7 mouse cellular contexts compared by ENCODE assay signal in the genomic region with DNA sequence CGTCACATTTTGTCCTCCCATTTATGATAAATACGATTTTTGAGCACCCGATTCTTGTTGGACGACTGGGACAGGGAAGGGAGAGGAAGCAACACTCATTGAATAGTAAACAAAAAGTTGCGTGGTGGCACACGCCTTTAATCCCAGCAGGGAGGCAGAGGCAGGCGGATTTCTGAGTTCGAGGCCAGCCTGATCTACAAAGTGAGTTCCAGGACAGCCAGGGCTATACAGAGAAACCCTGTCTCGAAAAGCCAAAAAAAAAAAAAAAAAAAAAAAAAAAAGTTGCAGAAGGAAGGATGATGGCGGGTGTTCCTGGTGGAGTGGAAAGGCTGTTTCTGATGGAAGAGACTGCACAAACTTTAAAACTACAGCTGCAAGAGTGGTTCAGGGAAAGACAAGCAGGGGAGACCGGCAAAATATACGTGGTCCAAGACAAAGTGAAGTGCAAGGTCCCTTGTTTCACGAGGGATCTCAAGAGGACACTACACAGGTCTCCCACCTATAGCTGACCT. TPM values are rescaled to one million over a fixed set of nuclear protein-coding genes. Genes with fewer than 3 reads are reported as not detected.
DNase-seq lines count a peak whose midpoint lies in the region; ATAC-seq and TF ChIP-seq lines count a peak whose summit lies in the region.

No protein-coding gene starts in this region.

- no peak for TF ChIP-seq POLR2A in spleen, adult 2 months (IDR thresholded peaks at IDR 0.05; ENCODE audit: low read depth, low read length)

- peak overlapping the region; percentile 50 for H3K4me3 ChIP-seq in spleen, adult 2 months (ENCODE audit: extremely low read depth, insufficient read depth, insufficient read length)
- H3K4me3 ChIP-seq in forebrain, embryonic 14.5 days (ENCODE audit: low read depth, low read length), result peak overlapping the region; percentile 4; the same call in 1 of the 2 replicates
- peak overlapping the region; percentile 41 for H3K4me3 ChIP-seq in liver, embryonic 13.5 days (replicated peaks)

- no peak for DNase-seq in spleen, adult 2 months (ENCODE audit: low read depth in 1 of 2, low spot score in 2 of 2)
- DNase-seq in spleen, adult 12 weeks (ENCODE audit: low spot score), result no peak
- no peak for DNase-seq in forebrain, embryonic 14.5 days (ENCODE audit: low spot score)
- DNase-seq in liver, embryonic 13.5 days, result no peak
- no peak for DNase-seq in embryo, embryonic 10 days (ENCODE audit: low spot score)
- DNase-seq in B cell, adult 2 months, result no peak
- no peak for DNase-seq in gastrocnemius, postnatal 14 days

- H3K4me1 ChIP-seq in spleen, adult 2 months (ENCODE audit: control insufficient read depth, insufficient read depth, insufficient read length), result no peaks in the 10 kb centered on the region; the same call in 1 of the 2 replicates
- H3K4me1 ChIP-seq in forebrain, embryonic 14.5 days (ENCODE audit: control insufficient read depth, insufficient read depth, low read length), result peaks cover 7% of the 10 kb centered on the region
- peaks cover 64% of the 10 kb centered on the region for H3K4me1 ChIP-seq in liver, embryonic 13.5 days (replicated peaks)

- peak overlapping the region; percentile 60 for H3K27ac ChIP-seq in spleen, adult 2 months (ENCODE audit: insufficient read depth, low read length)
- no peak overlapping the region for H3K27ac ChIP-seq in forebrain, embryonic 14.5 days (ENCODE audit: low read depth, low read length)
- peak overlapping the region; percentile 99 for H3K27ac ChIP-seq in liver, embryonic 13.5 days

- H3K9ac ChIP-seq in forebrain, embryonic 14.5 days (ENCODE audit: low read length), result no peak overlapping the region
- H3K9ac ChIP-seq in liver, embryonic 13.5 days, result peak overlapping the region; percentile 77

- H3K27me3 ChIP-seq in spleen, adult 2 months (ENCODE audit: control insufficient read depth, insufficient read depth, low read length), result no peaks in the 10 kb centered on the region
- H3K27me3 ChIP-seq in forebrain, embryonic 14.5 days (replicated peaks; ENCODE audit: control insufficient read depth, insufficient read depth, low read length), result no peaks in the 10 kb centered on the region
- no peaks in the 10 kb centered on the region for H3K27me3 ChIP-seq in liver, embryonic 13.5 days

- H3K36me3 ChIP-seq in spleen, adult 2 months (ENCODE audit: control insufficient read depth, insufficient read depth, low read length), result no peaks in the 10 kb centered on the region
- H3K36me3 ChIP-seq in forebrain, embryonic 14.5 days (ENCODE audit: control insufficient read depth, insufficient read depth, low read length), result peaks cover 13% of the 10 kb centered on the region
- peaks cover 3% of the 10 kb centered on the region for H3K36me3 ChIP-seq in liver, embryonic 13.5 days

- peak overlapping the region; percentile 31 for H3K4me2 ChIP-seq in forebrain, embryonic 14.5 days (ENCODE audit: low read length)
- H3K4me2 ChIP-seq in liver, embryonic 13.5 days, result peak overlapping the region; percentile 68

- TF ChIP-seq CTCF in spleen, adult 2 months (IDR thresholded peaks at IDR 0.05; ENCODE audit: extremely low read depth, insufficient read depth, insufficient read length, insufficient replicate concordance), result no peak

- intact Hi-C loops in gastrocnemius, postnatal 14 days (cut with DNase I; ENCODE audit: low total_unique reads), result loop anchor here (5.0 kb wide), 1 partner anchor 45 kb away; no protein-coding TSS in a partner anchor

- H3K9me3 ChIP-seq in forebrain, embryonic 14.5 days (replicated peaks; ENCODE audit: control insufficient read depth, low read length), result no peaks in the 10 kb centered on the region
- H3K9me3 ChIP-seq in liver, embryonic 13.5 days (replicated peaks), result no peaks in the 10 kb centered on the region

- ATAC-seq in forebrain, embryonic 14.5 days, result peak; percentile 14
- no peak for ATAC-seq in liver, embryonic 13.5 days (ENCODE audit: low read depth)

- 17% methylated on average over 13 of the region's 13 CpGs for WGBS in spleen, adult 2 months
- 30% methylated on average over 12 of the region's 13 CpGs for WGBS in forebrain, embryonic 14.5 days
- WGBS in liver, embryonic 13.5 days (ENCODE audit: insufficient replicate concordance), result 14% methylated on average over 13 of the region's 13 CpGs

RNA-seq across cellular contexts. Expression of gene Cdk5rap3, which starts 0.6 kb away (rescaled TPM):
- 31.7 and 36.0 TPM in 2 replicates for polyA plus RNA-seq in spleen, adult 2 months (2012; rRNA removed)
- 91.2 and 98.4 TPM in 2 replicates for polyA plus RNA-seq in forebrain, embryonic 14.5 days (2014; fragmentation: Nextera tagmentation; extraction: Ambion mirVana)
- polyA plus RNA-seq in liver, embryonic 13.5 days (2015; fragmentation: Nextera tagmentation; extraction: Ambion mirVana), result 39.6 and 44.4 TPM in 2 replicates
- total RNA-seq in gastrocnemius, postnatal 14 days (2021), result 10 to 100 TPM; 26.5 to 30.0 TPM

RNA-seq across cellular contexts. Expression of gene Prr15l, which starts 11.0 kb away (rescaled TPM):
- polyA plus RNA-seq in spleen, adult 2 months (2012; rRNA removed), result 1.8 and 2.2 TPM in 2 replicates
- 0.09 TPM in 1 of 2 replicates, not detected in the other for polyA plus RNA-seq in forebrain, embryonic 14.5 days (2014; fragmentation: Nextera tagmentation; extraction: Ambion mirVana)
- 4.4 and 5.2 TPM in 2 replicates for polyA plus RNA-seq in liver, embryonic 13.5 days (2015; fragmentation: Nextera tagmentation; extraction: Ambion mirVana)
- not detected for total RNA-seq in gastrocnemius, postnatal 14 days (2021)

RNA-seq across cellular contexts. Expression of gene Pnpo, which starts 26.8 kb away (rescaled TPM):
- 33.2 and 57.0 TPM in 2 replicates for polyA plus RNA-seq in spleen, adult 2 months (2012; rRNA removed)
- polyA plus RNA-seq in forebrain, embryonic 14.5 days (2014; fragmentation: Nextera tagmentation; extraction: Ambion mirVana), result 19.0 and 21.9 TPM in 2 replicates
- polyA plus RNA-seq in liver, embryonic 13.5 days (2015; fragmentation: Nextera tagmentation; extraction: Ambion mirVana), result 652 and 660 TPM in 2 replicates
- 1 to 10 TPM; 8.5 to 9.5 TPM for total RNA-seq in gastrocnemius, postnatal 14 days (2021)

Comparison
In these comparisons a context has a peak if more than half of its experiments do, and no peak if none do; other contexts are left out.
1. RNA of gene Pnpo, which starts 26.8 kb away (polyA plus RNA-seq): 652 to 660 TPM in liver, embryonic 13.5 days; 33.2 to 57.0 TPM in spleen, adult 2 months and 19.0 to 21.9 TPM in forebrain, embryonic 14.5 days; every median in the first group is over 10 times any median in the second.
2. Peak in every context shown above with its lines, with median percentiles within 50 percentile points of each other: H3K4me3 ChIP-seq.